Mouse (Mus musculus): Measurements from ENCODE around the gene Tnnt2.

- peak; percentile 62; the same call in 1 of the 2 replicates for TF ChIP-seq POLR2A (IDR thresholded peaks at IDR 0.05; ENCODE audit: insufficient read depth, low read depth, low read length)
- peak; percentile 67 for TF ChIP-seq EP300 (IDR thresholded peaks at IDR 0.05; ENCODE audit: insufficient read depth, low read depth, low read length)
These were observed 14.8 kb downstream of the Tnnt2 start for GRCm38 (mm10) chr1:135850722-135851512.

Measured in heart, adult 2 months (tissue).